Mouse (Mus musculus) cortical plate, adult 2 months (tissue): ENCODE measurements at regions not wholly inside any gene's neighbourhood (a gene's known extent, or its start where the extent isn't known, plus 50 kb on each side); places are given as distances from the start of the nearest gene placed in this dataset.

ENCODE experiments used
- CTCF ChIP-seq: fragments of 200-500 bp; IDR thresholded peaks from 2 replicates; pipeline ENCODE4 v1.5.1; 2011; ENCODE audit warnings: mild to moderate bottlenecking, control low read depth, low read length; ENCODE audit not compliant: insufficient read depth; ENCODE audit errors: extremely low read depth
- POLR2A ChIP-seq: fragments of 200-500 bp; IDR thresholded peaks from 2 replicates; pipeline ENCODE4 v1.6.1; 2011; ENCODE audit warnings: mild to moderate bottlenecking, low read length, control low read depth; ENCODE audit not compliant: insufficient read depth; ENCODE audit errors: extremely low read depth

GRCm38 (mm10) chr8:89341686-89342085, 297.7 kb upstream of the Sall1 start:
- TF ChIP-seq CTCF (no peak), POLR2A (no peak)
